Mouse (Mus musculus): ENCODE data around the gene Cerk.
"Not testable (repeated sequence)": the region's sequence is repeated elsewhere in the genome, so short reads cannot be mapped to it uniquely, and the experiment has no call there.

The Cerk gene

GRCm38 (mm10) chr15:86206385-86206784 lies 20.4 kb upstream of the Cerk start:
- no peak for DNase-seq (ENCODE audit: low spot score)

- peak; percentile 34 for DNase-seq (ENCODE audit: low spot score)
Measured at GRCm38 (mm10) chr15:86205300-86205699, 19.4 kb upstream of the Cerk start.

- no peak for DNase-seq (ENCODE audit: low spot score)
Measured at GRCm38 (mm10) chr15:86203942-86204561, 18.1 kb upstream of the Cerk start.

- DNase-seq (ENCODE audit: low spot score) = no peak
Measured at GRCm38 (mm10) chr15:86203292-86203793, 17.4 kb upstream of the Cerk start.

GRCm38 (mm10) chr15:86202640-86203039 lies 16.7 kb upstream of the Cerk start:
- no peak for DNase-seq (ENCODE audit: low spot score)

- DNase-seq (ENCODE audit: low spot score) = no peak
Measured at GRCm38 (mm10) chr15:86201696-86202330, 15.9 kb upstream of the Cerk start.

GRCm38 (mm10) chr15:86201095-86201494 lies 15.2 kb upstream of the Cerk start:
- DNase-seq (ENCODE audit: low spot score) = no peak

GRCm38 (mm10) chr15:86200169-86200568 lies 14.2 kb upstream of the Cerk start:
- DNase-seq (ENCODE audit: low spot score) = no peak

- DNase-seq (ENCODE audit: low spot score) = no peak
Measured at GRCm38 (mm10) chr15:86199482-86199881, 13.5 kb upstream of the Cerk start.

GRCm38 (mm10) chr15:86199052-86199451 lies 13.1 kb upstream of the Cerk start:
- no peak for DNase-seq (ENCODE audit: low spot score)

GRCm38 (mm10) chr15:86194676-86195453 lies 8.9 kb upstream of the Cerk start:
- DNase-seq (ENCODE audit: low spot score) = not testable (repeated sequence)

- DNase-seq (ENCODE audit: low spot score) = no peak
Measured at GRCm38 (mm10) chr15:86191933-86192332, 6.0 kb upstream of the Cerk start.

- DNase-seq (ENCODE audit: low spot score) = no peak
Measured at GRCm38 (mm10) chr15:86191505-86191904, 5.6 kb upstream of the Cerk start.

- DNase-seq (ENCODE audit: low spot score) = no peak
Measured at GRCm38 (mm10) chr15:86190387-86190786, 4.4 kb upstream of the Cerk start.

GRCm38 (mm10) chr15:86188746-86189470 lies 3.0 kb upstream of the Cerk start:
- DNase-seq (ENCODE audit: low spot score) = peak; percentile 75

GRCm38 (mm10) chr15:86188186-86188585 lies 2.2 kb upstream of the Cerk start:
- DNase-seq (ENCODE audit: low spot score) = no peak

GRCm38 (mm10) chr15:86186686-86187085 lies 745 bp upstream of the Cerk start:
- no peak for DNase-seq (ENCODE audit: low spot score)

GRCm38 (mm10) chr15:86184851-86185688 lies 871 bp downstream of the Cerk start:
- DNase-seq (ENCODE audit: low spot score) = no peak

GRCm38 (mm10) chr15:86184071-86184470 lies 1.9 kb downstream of the Cerk start:
- no peak for DNase-seq (ENCODE audit: low spot score)

- DNase-seq (ENCODE audit: low spot score) = no peak
Measured at GRCm38 (mm10) chr15:86183484-86183883, 2.5 kb downstream of the Cerk start.

GRCm38 (mm10) chr15:86182646-86183045 lies 3.3 kb downstream of the Cerk start:
- DNase-seq (ENCODE audit: low spot score) = no peak

All from ovary, postnatal 14 days (tissue).